Mouse (Mus musculus) heart, embryonic 16.5 days (tissue): ENCODE results near the gene Aqp6. TPM values are rescaled to one million over a fixed set of nuclear protein-coding genes. Genes with fewer than 3 reads are reported as not detected.

Experiments
- polyA plus RNA-seq: library from polyadenylated mRNA; unstranded; fragments of >200 nt; fragmentation: Nextera tagmentation; extraction: Ambion mirVana; gene quantifications from 2 replicates; pipeline ENCODE4 v1.2.1, GENCODE M21; 2015

Gene Aqp6
- polyA plus RNA-seq, 1 experiment from 2014 or later: not detected

Other genes starting within 250 kb of the Aqp6 start
- 13.0 and 16.6 TPM in 2 replicates for gene Fmnl3, start 230.9 kb upstream of the Aqp6 start, polyA plus RNA-seq
- gene Tmbim6, start 208.5 kb upstream of the Aqp6 start, polyA plus RNA-seq: 273 and 290 TPM in 2 replicates
- 6.6 and 7.9 TPM in 2 replicates for gene Nckap5l, start 143.7 kb upstream of the Aqp6 start, polyA plus RNA-seq
- 12.5 and 13.0 TPM in 2 replicates for gene Bcdin3d, start 126.7 kb upstream of the Aqp6 start, polyA plus RNA-seq
- gene Faim2, start 73.2 kb upstream of the Aqp6 start, polyA plus RNA-seq: 0.40 and 0.56 TPM in 2 replicates
- gene Aqp2, start 22.3 kb upstream of the Aqp6 start, polyA plus RNA-seq: 0.09 TPM in 1 of 2 replicates, not detected in the other
- gene Aqp5, start 10.6 kb upstream of the Aqp6 start, polyA plus RNA-seq: 1.0 and 1.3 TPM in 2 replicates
- gene Racgap1, start 50.3 kb downstream of the Aqp6 start, polyA plus RNA-seq: 129 and 134 TPM in 2 replicates
- 1.6 TPM in 2 replicates for gene Asic1, start 69.0 kb downstream of the Aqp6 start, polyA plus RNA-seq
- gene Smarcd1, start 100.7 kb downstream of the Aqp6 start, polyA plus RNA-seq: 21.7 and 21.9 TPM in 2 replicates
- not detected in 2 replicates for gene Gm17349, start 104.1 kb downstream of the Aqp6 start, polyA plus RNA-seq
- gene Gpd1, start 116.1 kb downstream of the Aqp6 start, polyA plus RNA-seq: 2.4 and 2.7 TPM in 2 replicates
- 217 and 241 TPM in 2 replicates for gene Cox14, start 124.2 kb downstream of the Aqp6 start, polyA plus RNA-seq
- gene Cers5, start 171.5 kb downstream of the Aqp6 start, polyA plus RNA-seq: 50.7 and 51.6 TPM in 2 replicates